Mouse (Mus musculus) midbrain, embryonic 10.5 days (tissue): ENCODE measurements at regions not wholly inside any gene's neighbourhood (a gene's known extent, or its start where the extent isn't known, plus 50 kb on each side); places are given as distances from the start of the nearest gene placed in this dataset.

Experiments
- DNase-seq: peaks from one replicate; pipeline ENCODE4 v3.0.0-alpha.2; 2017; ENCODE audit warnings: low spot score
- H3K27ac ChIP-seq: fragments of 300-500 bp; sonication (generic); replicated peaks from 2 replicates; pipeline ENCODE4 v1.5.1; 2016; ENCODE audit warnings: mild to moderate bottlenecking
- H3K27me3 ChIP-seq: fragments of 300-500 bp; sonication (generic); 2 replicates; pipeline ENCODE4 v1.6.1; 2016; ENCODE audit warnings: low read depth, mild to moderate bottlenecking; ENCODE audit not compliant: poor library complexity, severe bottlenecking
- H3K36me3 ChIP-seq: fragments of 300-500 bp; sonication (generic); 2 replicates; pipeline ENCODE4 v1.6.1; 2016; ENCODE audit warnings: mild to moderate bottlenecking, moderate library complexity
- H3K4me1 ChIP-seq: fragments of 300-500 bp; sonication (generic); 2 replicates; pipeline ENCODE4 v1.6.1; 2016
- H3K4me3 ChIP-seq: fragments of 300-500 bp; sonication (generic); 2 replicates; pipeline ENCODE4 v1.5.1; 2016; ENCODE audit warnings: mild to moderate bottlenecking, moderate library complexity
- H3K9me3 ChIP-seq: fragments of 300-500 bp; sonication (generic); replicated peaks from 2 replicates; pipeline ENCODE4 v1.6.1; 2016; ENCODE audit warnings: mild to moderate bottlenecking
- WGBS: fragments of 180-500 bp; shearing (Covaris S2); methylation state at CpG from one replicate; pipeline ENCODE4 v1.1.7; 2016; 5-methylcytosine and 5-hydroxymethylcytosine counted together

DNA sequence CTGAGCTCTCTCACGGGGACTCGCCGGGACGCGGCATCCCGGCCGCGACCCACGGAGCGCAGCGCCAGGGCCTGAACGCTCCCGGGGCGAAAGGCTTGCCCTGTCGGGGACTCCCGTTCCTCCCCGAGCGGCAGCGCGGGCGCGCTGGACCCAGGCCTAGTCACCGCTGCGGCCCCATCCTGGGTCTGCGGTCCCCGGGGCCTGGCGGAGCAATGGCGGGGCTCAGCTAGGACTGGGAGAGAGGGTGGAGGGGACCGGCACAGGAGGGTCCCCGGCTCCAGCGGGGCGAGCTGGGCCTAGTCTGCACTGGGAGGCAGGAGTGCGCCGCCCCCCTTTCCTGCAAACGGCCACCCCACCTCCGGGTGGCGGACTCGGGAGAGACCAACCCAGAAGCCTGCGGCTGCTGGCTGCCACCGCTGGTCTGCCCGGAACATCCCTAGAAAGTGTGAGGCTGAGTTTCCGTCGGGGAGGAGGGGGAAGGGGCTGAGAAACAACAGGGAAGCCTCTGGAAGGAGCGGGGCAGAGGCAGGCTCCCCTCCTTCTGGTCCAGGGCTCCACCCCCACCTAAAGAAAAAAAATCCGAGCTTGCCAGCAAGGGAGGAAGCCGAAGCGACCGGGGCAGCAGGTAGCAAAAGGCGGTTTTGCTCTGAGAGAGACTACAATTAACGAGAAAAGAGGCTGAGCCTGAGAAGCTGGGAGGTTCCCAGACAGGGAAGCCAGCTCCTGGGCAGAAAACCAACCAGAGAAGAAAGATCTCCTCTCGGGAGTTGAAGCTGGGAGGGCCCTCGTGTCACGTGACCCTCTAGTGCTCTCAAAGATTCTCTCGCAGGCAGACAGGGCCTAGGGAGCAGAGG lies 67.9 kb upstream of the Cplx2 start:
- peaks cover 36% of the 10 kb centered on the region for H3K27me3 ChIP-seq
- peak; percentile 84 for DNase-seq
- under 1% methylated on average over 53 of the region's 54 CpGs for WGBS
- H3K36me3 ChIP-seq: no peaks in the 10 kb centered on the region
- H3K4me3 ChIP-seq: peak overlapping the region; percentile 70
- peaks cover 38% of the 10 kb centered on the region for H3K4me1 ChIP-seq
- H3K9me3 ChIP-seq: no peaks in the 10 kb centered on the region
- H3K27ac ChIP-seq: peak overlapping the region; percentile 97

- no peak for DNase-seq
- peak overlapping the region; percentile 70; the same call in 1 of the 2 replicates for H3K4me3 ChIP-seq
- whole genome bisulfite sequencing: 74% methylated on average over 5 of the region's 5 CpGs
These were observed 66.9 kb upstream of the Cplx2 start for GRCm38 (mm10) chr13:54304251-54304650.

GRCm38 (mm10) chr13:54308591-54308990 lies 62.6 kb upstream of the Cplx2 start:
- Histone ChIP-seq H3K36me3 (peaks cover 15% of the 10 kb centered on the region), H3K27me3 (no peaks in the 10 kb centered on the region), H3K4me3 (no peak overlapping the region), H3K9me3 (no peaks in the 10 kb centered on the region), H3K4me1 (peaks cover 34% of the 10 kb centered on the region), H3K27ac (peak overlapping the region; percentile 28; the same call in 1 of the 2 replicates)
- 75% methylated on average over 2 of the region's 2 CpGs for WGBS
- DNase-seq: no peak

More at GRCm38 (mm10) chr13:54304251-54304650, 66.9 kb upstream of the Cplx2 start:
- Histone ChIP-seq H3K27me3 (peaks cover 26% of the 10 kb centered on the region), H3K9me3 (no peaks in the 10 kb centered on the region), H3K36me3 (no peaks in the 10 kb centered on the region), H3K4me1 (peaks cover 45% of the 10 kb centered on the region), H3K27ac (peak overlapping the region; percentile 97)

GRCm38 (mm10) chr13:54309354-54309753 lies 61.8 kb upstream of the Cplx2 start:
- no peak for DNase-seq
- H3K27me3 ChIP-seq: no peaks in the 10 kb centered on the region
- no peaks in the 10 kb centered on the region for H3K9me3 ChIP-seq
- peaks cover 34% of the 10 kb centered on the region for H3K4me1 ChIP-seq
- no peak overlapping the region for H3K4me3 ChIP-seq
- H3K27ac ChIP-seq: peak overlapping the region; percentile 28; the same call in 1 of the 2 replicates
- WGBS: 67% methylated on average over 5 of the region's 5 CpGs
- peaks cover 19% of the 10 kb centered on the region for H3K36me3 ChIP-seq

- Histone ChIP-seq H3K9me3 (no peaks in the 10 kb centered on the region), H3K27ac (peak overlapping the region; percentile 28; the same call in 1 of the 2 replicates), H3K36me3 (peaks cover 26% of the 10 kb centered on the region), H3K4me1 (peaks cover 31% of the 10 kb centered on the region), H3K4me3 (no peak overlapping the region), H3K27me3 (no peaks in the 10 kb centered on the region)
- 59% methylated on average over 4 of the region's 4 CpGs for WGBS
- no peak for DNase-seq
These were observed 61.0 kb upstream of the Cplx2 start for GRCm38 (mm10) chr13:54310144-54310543.

- Histone ChIP-seq H3K4me3 (no peak overlapping the region), H3K4me1 (peaks cover 26% of the 10 kb centered on the region), H3K9me3 (no peaks in the 10 kb centered on the region), H3K27ac (no peak overlapping the region), H3K27me3 (no peaks in the 10 kb centered on the region), H3K36me3 (peaks cover 26% of the 10 kb centered on the region)
- DNase-seq: no peak
- 89% methylated on average over 4 of the region's 4 CpGs for WGBS
These were observed 59.7 kb upstream of the Cplx2 start for GRCm38 (mm10) chr13:54311327-54312026.

- no peak overlapping the region for H3K4me3 ChIP-seq
- no peak overlapping the region for H3K27ac ChIP-seq
- no peak for DNase-seq
- peaks cover 26% of the 10 kb centered on the region for H3K36me3 ChIP-seq
- 82% methylated on average over 18 of the region's 18 CpGs for WGBS
- no peaks in the 10 kb centered on the region for H3K27me3 ChIP-seq
- H3K4me1 ChIP-seq: peaks cover 26% of the 10 kb centered on the region
- no peaks in the 10 kb centered on the region for H3K9me3 ChIP-seq
These were observed 58.6 kb upstream of the Cplx2 start for GRCm38 (mm10) chr13:54312405-54313185.

GRCm38 (mm10) chr13:54315333-54315732 lies 55.8 kb upstream of the Cplx2 start:
- 91% methylated on average over 3 of the region's 3 CpGs for WGBS
- peaks cover 16% of the 10 kb centered on the region for H3K4me1 ChIP-seq
- no peaks in the 10 kb centered on the region for H3K9me3 ChIP-seq
- no peaks in the 10 kb centered on the region for H3K27me3 ChIP-seq
- H3K36me3 ChIP-seq: peaks cover 26% of the 10 kb centered on the region
- no peak for DNase-seq
- H3K27ac ChIP-seq: no peak overlapping the region
- H3K4me3 ChIP-seq: no peak overlapping the region

GRCm38 (mm10) chr13:54316907-54317306 lies 54.2 kb upstream of the Cplx2 start:
- H3K4me3 ChIP-seq: no peak overlapping the region
- no peaks in the 10 kb centered on the region for H3K27me3 ChIP-seq
- H3K27ac ChIP-seq: no peak overlapping the region
- H3K36me3 ChIP-seq: peaks cover 20% of the 10 kb centered on the region
- peaks cover 16% of the 10 kb centered on the region for H3K4me1 ChIP-seq
- no peaks in the 10 kb centered on the region for H3K9me3 ChIP-seq
- WGBS: 90% methylated on average over 6 of the region's 6 CpGs
- no peak for DNase-seq

DNA sequence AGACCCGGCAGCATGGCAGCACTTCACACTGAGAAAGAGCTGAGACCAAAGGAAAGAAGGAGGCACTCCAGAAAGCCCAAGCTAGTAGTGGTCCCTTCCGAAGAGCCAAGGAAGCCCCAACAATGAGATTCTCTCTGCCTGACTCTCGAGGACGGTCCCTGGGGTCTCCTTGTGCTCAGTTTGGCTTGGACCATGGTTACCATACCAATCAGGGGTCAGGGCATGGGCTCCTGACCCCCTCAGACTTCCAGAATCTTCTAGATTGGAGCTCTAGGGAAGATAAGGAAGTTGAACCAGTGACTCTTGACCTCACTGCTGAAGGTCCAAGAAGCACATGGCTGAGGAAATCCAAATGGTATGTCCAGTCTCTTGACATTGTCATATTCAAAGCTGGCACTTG lies 53.0 kb upstream of the Cplx2 start:
- Histone ChIP-seq H3K9me3 (no peaks in the 10 kb centered on the region), H3K4me3 (no peak overlapping the region), H3K4me1 (peaks cover 26% of the 10 kb centered on the region), H3K36me3 (peaks cover 11% of the 10 kb centered on the region), H3K27me3 (no peaks in the 10 kb centered on the region), H3K27ac (no peak overlapping the region)
- no peak for DNase-seq
- WGBS: 86% methylated on average over 4 of the region's 4 CpGs

GRCm38 (mm10) chr13:54318601-54319000 lies 52.5 kb upstream of the Cplx2 start:
- H3K4me1 ChIP-seq: peaks cover 29% of the 10 kb centered on the region
- no peak for DNase-seq
- no peak overlapping the region for H3K27ac ChIP-seq
- H3K9me3 ChIP-seq: no peaks in the 10 kb centered on the region
- H3K27me3 ChIP-seq: no peaks in the 10 kb centered on the region
- H3K4me3 ChIP-seq: no peak overlapping the region
- peaks cover 11% of the 10 kb centered on the region for H3K36me3 ChIP-seq
- 89% methylated on average over 5 of the region's 5 CpGs for WGBS

- H3K36me3 ChIP-seq: no peaks in the 10 kb centered on the region
- H3K4me1 ChIP-seq: peaks cover 38% of the 10 kb centered on the region
- H3K4me3 ChIP-seq: no peak overlapping the region
- 65% methylated on average over 9 of the region's 9 CpGs for WGBS
- peaks cover 10% of the 10 kb centered on the region; the same call in 1 of the 2 replicates for H3K27me3 ChIP-seq
- no peaks in the 10 kb centered on the region for H3K9me3 ChIP-seq
- DNase-seq: no peak
- no peak overlapping the region for H3K27ac ChIP-seq
These were observed 50.9 kb upstream of the Cplx2 start for GRCm38 (mm10) chr13:54320212-54320611.
